Mouse (Mus musculus) CD4-positive, CD25-positive, alpha-beta regulatory T cell, adult 2 months (primary cell): ENCODE measurements at regions not wholly inside any gene's neighbourhood (a gene's known extent, or its start where the extent isn't known, plus 50 kb on each side); places are given as distances from the start of the nearest gene placed in this dataset.
A peak's percentile ranks its signal among the peaks of the same experiment; 100 is the strongest.

Experiments used
- DNase-seq: peaks from one replicate; pipeline ENCODE4 v3.0.0-alpha.2; 2012; ENCODE audit warnings: low read depth, low spot score

DNA sequence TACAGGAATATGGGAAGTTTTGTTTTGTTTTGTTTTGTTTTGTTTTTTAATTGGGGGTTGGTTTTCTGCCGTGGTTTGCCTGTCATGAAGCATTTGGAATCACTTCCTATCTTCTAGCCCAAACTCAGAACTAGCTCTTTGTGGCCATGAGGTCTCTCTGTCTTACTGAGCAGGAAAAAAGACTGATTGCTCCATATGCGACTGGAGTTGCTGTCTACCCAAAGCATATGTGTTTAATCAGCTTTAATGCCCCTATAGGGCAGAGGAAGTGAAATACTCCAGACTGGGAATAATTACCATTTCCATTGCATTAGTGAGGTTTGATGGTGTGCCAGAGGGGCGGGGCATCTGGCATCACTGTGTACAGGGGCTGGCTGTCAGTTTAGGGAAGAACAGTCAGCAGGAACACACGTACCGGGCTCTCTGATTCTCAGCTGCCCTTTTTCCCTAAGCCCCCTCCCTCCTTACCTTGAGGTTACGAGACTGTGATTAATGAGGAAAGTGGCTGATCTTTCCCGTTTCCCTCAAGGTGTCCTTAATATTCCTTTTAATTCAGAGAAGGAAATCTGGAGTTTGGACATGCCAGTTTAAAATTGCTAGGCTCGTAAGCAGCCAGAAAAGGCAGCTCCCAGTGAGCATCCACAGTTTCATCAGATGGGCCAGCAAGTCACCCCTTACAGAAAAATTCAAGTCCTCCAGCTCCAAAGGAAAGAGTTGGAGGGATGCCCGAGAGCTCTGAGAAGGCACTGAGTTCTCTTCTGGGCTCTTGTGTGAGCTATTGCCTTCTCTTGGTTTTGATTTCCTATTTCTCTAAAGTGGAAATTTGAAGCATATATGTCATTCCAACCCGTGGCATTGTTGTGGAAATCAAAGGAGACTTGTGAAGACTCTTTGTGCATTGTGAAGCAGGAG is 2482.1 kb upstream of the 5930422O12Rik start:
- no peak for DNase-seq

DNA sequence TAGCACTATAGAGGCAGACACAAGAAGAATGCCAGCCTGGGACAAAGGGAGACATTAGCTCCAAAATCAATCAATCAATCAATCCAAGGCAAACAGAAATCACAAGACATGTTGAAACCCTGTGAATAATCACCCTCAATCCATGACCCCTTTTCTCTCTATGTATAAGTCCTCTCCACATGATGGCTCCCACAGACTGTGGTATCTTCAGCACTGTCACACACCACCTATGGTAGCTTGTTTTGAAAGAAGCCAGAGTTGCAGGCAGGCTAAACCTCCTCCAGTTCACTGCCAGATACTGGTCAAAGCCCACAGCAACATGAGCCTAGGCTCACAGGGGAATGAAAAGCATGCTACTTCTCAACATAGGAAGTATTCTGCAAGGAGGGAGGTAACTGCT is 2475.7 kb upstream of the 5930422O12Rik start:
- no peak for DNase-seq

DNA sequence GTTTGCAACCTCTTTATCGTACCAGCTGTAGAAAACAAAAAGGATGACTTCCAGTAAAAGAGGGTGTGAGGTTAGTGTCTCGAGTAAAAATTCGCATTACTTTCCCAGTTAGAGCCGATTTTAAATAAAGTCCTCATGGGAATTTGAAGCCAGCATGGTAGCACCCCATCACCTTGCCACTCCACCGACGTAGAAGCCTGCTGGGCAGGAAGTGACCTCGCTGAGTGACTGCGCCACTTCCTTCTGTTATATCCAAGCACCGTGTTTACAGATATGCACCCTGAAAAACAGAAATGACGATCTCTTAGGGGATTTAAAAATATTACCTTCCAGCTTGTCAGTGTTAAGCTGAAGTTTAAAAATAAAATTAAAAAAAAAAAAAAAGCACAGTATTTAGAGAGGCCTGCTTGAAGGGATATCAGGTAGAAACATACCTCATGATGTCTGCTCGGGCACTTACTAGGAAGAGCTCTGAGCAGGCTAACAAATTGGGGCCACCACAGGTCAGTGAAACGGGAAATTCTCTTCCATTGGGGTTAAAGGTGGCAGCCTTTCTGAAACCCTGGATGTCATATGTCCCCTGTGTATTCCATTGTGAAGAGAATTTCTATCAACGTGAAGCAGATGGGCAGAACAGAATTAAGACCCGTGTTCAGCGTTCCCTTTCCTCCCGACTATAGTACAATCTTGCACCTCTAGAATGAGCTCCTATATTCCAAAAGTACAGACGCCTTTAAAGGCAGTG is 2468.9 kb upstream of the 5930422O12Rik start:
- no peak for DNase-seq

DNA sequence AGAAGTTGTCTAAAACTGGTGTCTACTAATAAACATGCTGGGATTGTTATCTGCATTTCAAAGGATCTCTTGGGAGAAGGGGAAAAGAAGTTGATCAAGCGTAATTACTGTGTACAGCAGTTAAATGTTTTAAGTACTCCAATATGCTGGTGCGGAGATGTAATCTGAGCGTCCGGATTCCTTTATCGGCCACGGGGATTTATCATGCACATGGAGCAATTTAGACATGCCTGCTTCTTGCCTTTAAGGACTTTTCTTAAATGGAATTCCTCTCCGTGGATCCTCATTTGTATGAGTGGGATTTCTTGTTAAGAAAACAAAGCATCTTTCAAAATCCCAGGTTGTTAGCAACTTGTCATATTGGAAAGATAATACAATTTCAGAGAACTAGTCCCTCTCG is 2468.0 kb upstream of the 5930422O12Rik start:
- no peak for DNase-seq

DNA sequence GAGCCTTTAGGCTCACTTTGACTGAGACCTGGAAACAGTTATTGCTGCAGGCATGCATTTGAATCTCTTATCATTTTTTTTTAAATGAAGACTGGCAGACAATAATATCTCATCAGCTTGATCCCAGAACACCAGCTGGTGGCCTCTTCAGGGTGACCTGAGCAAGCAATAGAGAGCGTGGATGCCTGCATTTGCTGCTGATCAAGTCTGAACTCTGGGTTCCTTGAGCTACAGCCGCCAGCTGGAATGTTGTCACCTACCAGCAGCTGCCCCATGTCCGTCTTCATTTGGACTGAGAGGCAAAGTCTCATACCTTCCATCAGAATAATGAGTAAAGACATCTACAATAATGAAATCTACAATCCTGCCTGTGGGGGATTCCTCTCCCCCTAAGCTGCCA is 2466.3 kb upstream of the 5930422O12Rik start:
- DNase-seq, result no peak

DNA sequence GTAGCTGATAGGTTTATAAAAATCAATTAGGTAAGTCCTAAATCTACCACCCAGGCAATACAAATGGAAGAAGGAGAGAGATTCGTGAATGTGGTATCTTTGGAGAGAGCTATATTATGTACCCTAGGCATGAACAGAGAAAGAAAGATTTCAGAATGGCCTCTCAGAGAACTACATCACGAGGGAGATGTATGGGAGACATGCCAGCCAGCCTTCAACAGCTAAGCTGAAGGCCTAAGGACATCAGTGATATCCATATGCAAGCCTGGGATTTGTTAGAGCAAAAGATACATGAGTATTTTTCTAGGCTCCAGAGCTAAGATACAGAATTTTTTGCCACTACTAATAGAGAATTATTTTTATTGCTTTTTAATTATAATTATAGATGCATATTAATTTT is 2445.7 kb upstream of the 5930422O12Rik start:
- DNase-seq, result no peak

DNA sequence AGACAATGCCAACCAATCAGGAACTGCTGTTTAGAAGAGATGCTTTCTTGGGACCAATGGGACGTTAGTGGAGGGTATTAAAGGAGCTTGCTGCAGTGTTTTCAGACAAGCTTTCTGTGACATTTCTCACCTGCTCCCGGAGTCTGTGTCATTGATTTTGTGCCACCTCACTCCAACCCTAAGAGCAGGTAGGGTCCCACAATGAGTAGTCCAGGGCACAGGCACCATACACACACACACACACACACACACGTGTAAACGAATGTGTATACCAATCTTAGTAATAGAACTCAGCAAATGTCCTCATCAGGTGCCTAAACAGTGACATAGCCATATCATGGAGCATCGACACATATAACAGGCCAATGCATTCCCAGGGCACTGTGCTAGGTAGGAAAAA is 2440.5 kb upstream of the 5930422O12Rik start:
- DNase-seq, result no peak

DNA sequence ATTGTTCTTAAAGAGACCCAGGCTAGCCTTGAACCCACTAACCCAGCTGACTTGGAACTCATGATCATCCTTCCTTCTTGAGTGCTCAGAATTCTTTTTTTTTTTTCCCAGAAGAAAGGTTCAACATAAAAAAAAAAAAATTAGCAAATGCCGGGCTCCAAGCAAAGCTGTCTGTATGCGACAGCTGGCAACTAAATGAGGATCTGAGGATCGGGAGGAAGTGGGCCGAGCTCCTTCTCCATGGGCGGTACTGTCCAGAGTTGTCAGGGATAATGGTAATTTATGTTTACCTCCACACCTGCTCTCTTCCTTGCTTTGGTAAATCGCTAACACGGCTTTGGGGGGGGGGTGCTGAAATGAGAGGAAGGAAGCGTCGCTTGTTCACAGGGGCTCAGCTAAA is 2429.9 kb upstream of the 5930422O12Rik start:
- no peak for DNase-seq

DNA sequence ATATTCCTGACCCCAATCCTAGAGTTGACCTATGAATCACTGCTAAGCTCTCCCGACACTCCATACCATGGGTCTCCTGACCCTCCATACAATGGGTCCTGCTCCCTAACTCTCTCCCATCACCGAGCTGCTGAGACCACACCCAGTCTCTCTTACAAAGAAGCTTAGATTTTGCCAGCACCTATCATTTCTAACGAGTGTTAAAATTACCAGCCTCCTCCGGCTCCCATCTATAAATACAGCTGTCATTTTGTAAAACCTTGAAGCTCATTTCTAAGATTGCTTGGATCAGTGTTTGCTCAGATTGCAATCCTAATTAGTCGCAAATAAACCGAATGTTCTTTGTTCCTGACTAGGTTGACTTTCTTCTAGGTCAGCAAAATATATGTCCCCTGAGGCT is 2428.4 kb upstream of the 5930422O12Rik start:
- DNase-seq, result no peak

DNA sequence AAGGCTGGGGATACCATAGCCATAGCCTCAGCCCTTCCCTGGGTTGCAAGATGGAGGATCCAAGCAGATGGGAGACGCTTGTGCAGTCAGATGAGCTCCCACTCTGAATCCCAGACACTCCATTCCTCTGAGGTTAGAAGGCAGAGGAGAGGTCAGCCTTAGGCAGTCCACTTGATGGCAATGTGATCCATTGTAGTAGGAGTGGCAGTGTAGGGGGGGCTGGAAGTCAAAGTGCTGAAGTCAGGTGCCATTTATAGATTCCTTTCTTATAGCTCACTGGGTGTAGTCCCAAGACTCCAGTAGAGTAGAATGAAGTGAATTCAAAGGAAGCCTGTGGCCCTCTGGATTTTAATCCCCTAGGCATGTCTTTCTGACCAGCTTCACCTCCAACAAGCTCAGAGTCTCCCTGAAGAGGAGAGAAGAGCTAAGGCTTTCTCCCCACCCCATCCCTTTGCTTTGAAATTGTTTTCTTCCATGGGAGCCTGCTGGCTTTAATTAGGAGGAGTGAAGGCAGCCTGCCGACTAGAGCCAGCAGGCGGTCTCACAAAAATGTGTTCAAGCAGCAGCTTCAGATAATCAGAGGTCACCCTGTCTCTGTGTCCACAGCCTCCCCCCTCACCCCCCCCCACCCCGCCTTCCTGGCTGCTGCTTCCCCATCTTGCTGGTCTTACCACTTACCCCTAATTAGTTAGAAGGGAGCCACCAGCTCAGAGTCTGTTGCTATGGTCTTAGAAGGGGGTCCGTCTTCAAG is 2426.4 kb upstream of the 5930422O12Rik start:
- DNase-seq, result no peak

DNA sequence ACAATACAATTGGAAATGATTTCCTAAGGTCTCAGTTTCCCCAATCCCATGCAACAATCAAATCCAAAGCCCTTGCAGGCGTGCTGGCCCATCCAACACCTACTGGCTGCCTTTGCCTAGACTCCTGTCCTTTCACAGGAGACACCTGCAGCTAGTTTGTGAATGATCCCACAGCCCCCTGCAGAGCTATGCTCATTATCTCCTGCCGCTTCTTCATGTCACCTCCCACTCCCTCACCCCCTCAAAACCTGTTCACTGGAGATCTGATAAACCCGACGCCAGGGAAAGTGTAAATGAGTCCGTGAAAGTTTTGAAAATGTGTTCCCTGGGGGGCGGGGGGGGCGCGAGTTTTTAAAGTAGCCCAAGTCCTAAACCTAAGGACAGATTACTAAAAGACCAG is 2420.2 kb upstream of the 5930422O12Rik start:
- DNase-seq, result no peak

DNA sequence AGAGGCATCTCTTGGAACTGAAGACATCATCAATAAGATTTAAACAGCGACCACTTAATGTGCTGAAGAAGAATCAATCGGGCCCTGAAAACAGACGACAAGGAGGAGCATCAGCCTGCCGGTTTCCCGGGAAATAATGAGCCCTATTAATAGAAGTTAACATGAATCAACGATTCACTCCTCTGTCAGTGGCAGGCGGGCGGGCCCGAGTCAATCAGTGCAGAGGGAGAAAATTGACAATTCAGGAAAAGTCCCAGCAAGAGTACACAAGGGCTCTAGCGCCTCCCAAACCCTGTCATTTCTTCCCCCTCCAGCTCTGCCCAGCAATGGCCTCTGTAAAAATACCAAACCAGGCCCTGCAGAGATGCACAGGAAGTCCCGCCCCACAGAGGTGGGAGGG is 2416.4 kb upstream of the 5930422O12Rik start:
- no peak for DNase-seq

DNA sequence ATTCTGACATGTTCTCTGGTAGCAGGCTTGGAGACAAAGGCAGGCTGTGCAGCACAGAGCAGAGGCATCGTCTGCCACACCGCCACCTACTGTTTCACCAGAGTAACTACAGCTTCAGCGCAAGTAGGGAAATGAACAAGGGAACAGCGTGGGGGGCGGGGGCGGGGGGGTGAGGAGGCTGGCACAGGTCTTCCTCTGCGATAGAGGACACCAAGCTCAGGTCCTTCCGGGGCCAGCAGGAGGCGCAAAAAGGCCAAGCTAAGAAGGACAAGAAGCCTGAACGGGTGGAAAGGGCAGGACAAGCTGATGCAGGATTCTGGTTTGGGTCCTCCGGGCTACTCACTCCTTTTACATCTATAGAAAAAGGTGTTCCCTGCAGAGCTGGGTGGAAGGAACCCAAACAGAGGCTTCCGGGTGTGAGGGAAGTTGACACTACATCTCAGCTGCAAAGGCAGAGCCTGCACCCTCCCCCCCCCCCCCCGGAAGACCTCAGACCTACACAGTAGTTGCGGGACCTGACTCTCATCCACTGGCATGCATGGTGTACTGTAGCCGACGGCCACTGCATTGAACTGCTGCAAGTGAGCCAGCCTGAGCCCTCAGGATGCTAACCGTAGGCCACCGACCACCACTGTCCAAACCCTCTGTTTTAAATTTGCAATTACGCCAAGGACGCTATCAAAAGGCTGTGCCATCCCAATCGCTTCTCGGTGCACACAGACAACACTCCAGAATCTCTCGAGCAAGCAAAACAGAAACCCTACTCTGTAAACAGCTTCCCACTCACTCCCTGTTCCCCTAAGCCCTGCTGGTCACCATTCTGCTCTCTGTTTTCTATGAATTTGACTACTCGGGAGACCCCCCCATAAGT is 2396.6 kb upstream of the 5930422O12Rik start:
- DNase-seq, result peak; percentile 64

DNA sequence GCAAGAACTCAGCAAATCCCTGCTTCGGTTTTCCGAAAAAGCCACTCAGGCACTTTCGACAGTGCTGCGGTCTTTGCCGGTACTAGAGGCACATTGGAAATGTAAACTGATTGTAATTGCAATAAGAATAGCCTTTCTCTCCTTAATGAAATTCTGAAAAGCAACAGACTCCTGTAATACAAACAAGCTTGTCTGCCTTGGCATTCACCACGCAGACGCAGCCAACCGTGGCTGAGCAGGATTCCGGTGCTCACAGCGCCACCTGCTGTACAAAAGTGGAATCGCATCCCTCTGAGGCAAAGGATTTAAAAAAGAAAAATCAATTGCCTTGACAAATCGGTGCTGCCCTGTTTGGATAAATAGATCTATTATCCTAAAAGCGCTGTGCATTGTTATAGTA is 2395.2 kb upstream of the 5930422O12Rik start:
- peak; percentile 79 for DNase-seq

DNA sequence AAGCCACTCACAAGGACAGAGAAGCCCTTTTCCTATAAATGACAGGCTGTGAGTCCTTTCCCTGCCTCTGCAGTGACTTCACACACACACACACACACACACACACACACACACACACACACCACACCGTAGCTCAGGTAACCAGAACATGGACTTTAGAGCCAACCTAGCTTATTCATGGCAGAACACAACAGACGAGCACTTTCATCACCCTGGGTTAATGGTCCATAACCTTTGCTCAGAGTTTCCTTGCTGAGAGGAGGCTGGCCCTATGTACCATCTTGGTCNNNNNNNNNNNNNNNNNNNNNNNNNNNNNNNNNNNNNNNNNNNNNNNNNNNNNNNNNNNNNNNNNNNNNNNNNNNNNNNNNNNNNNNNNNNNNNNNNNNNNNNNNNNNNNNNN is 2391.6 kb upstream of the 5930422O12Rik start:
- DNase-seq, result no peak
